Mouse (Mus musculus): Measurements from ENCODE around the gene Nav2. TPM values are rescaled to one million over a fixed set of nuclear protein-coding genes. Genes with fewer than 3 reads are reported as not detected.
A peak's percentile ranks its signal among the peaks of the same experiment; 100 is the strongest.

Nav2 gene
- total and polyA plus RNA-seq, 3 experiments: 1.0 TPM; not detected in 2

DNA sequence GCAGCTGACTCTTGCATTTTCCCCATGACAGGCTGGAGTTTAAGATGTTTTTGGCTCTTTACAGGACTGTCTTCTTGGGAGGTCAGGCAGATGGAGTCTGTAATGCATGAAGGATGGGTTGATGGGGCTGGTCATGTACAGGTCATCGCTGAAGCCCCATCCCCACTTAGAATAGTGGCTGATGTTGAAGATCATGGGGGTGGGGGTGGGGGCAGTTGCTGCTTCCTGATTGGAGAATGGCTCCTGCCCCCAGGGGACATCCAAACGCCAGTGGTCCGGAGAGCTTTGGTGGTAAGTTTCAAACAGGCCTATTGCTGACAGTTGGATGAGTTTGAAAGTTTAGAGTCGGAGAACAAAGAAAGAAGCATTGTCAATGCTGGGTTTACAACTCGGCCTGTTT is 333.7 kb downstream of the Nav2 start:
- H3K4me3 ChIP-seq (ENCODE audit: low read depth, low read length): no peak overlapping the region
- no peak for DNase-seq (ENCODE audit: low spot score)

DNA sequence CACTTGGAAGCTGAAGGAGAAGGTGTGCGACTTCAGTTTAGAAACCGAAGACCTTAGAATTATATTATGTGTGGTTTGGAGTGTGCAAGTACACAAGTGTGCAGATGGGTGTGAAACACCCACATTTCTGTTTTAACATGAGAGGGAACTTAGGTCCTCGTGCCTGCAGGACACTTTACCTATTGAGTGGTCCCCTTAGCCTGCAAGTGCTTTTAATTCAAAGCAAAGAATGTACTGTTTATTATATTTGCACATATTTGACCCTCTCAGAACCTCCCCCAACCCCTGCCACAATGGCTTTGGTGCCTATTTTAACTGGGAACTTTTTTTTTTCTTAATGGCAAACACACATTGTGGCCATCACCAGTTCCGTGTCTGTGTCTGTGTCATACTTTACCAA is 334.6 kb downstream of the Nav2 start:
- Histone ChIP-seq H3K27me3 (ENCODE audit: insufficient read depth, low read length) (no peaks in the 10 kb centered on the region), H3K4me1 (ENCODE audit: insufficient read depth, low read depth, low read length) (no peaks in the 10 kb centered on the region), H3K9me3 (replicated peaks) (peaks cover 65% of the 10 kb centered on the region), H3K4me3 (ENCODE audit: low read depth, low read length) (no peak overlapping the region), H3K36me3 (replicated peaks) (no peaks in the 10 kb centered on the region)
- DNase-seq (ENCODE audit: low spot score) (no peak), ATAC-seq (ENCODE audit: extremely low read depth, insufficient number of reproducible peaks, low FRiP score, poor library complexity, severe bottlenecking) (no peak)
- TF ChIP-seq CTCF (IDR thresholded peaks at IDR 0.05; ENCODE audit: low read depth, low read length) (no peak), GATA2 (IDR thresholded peaks at IDR 0.05; ENCODE audit: borderline replicate concordance, low read depth, low read length) (no peak), POLR2AphosphoS5 (IDR thresholded peaks at IDR 0.05; ENCODE audit: insufficient replicate concordance, low read depth, low read length) (no peak), GATA1 (IDR thresholded peaks at IDR 0.05; ENCODE audit: borderline replicate concordance, low read length) (no peak), TAL1 (conservative IDR thresholded peaks at IDR 0.05; ENCODE audit: low read depth, low read length) (no peak)

More for the DNA sequence above, 333.7 kb downstream of the Nav2 start:
- no peak for ATAC-seq (ENCODE audit: extremely low read depth, insufficient number of reproducible peaks, low FRiP score, poor library complexity, severe bottlenecking)
- H3K36me3 ChIP-seq (replicated peaks): no peaks in the 10 kb centered on the region
- peaks cover 63% of the 10 kb centered on the region for H3K9me3 ChIP-seq (replicated peaks)
- no peaks in the 10 kb centered on the region for H3K4me1 ChIP-seq (ENCODE audit: insufficient read depth, low read depth, low read length)
- H3K27me3 ChIP-seq (ENCODE audit: insufficient read depth, low read length): no peaks in the 10 kb centered on the region
- TF ChIP-seq TAL1 (conservative IDR thresholded peaks at IDR 0.05; ENCODE audit: low read depth, low read length): no peak
- no peak for TF ChIP-seq GATA2 (IDR thresholded peaks at IDR 0.05; ENCODE audit: borderline replicate concordance, low read depth, low read length)
- no peak for TF ChIP-seq GATA1 (IDR thresholded peaks at IDR 0.05; ENCODE audit: borderline replicate concordance, low read length)
- TF ChIP-seq POLR2AphosphoS5 (IDR thresholded peaks at IDR 0.05; ENCODE audit: insufficient replicate concordance, low read depth, low read length): no peak
- TF ChIP-seq CTCF (IDR thresholded peaks at IDR 0.05; ENCODE audit: low read depth, low read length): no peak

DNA sequence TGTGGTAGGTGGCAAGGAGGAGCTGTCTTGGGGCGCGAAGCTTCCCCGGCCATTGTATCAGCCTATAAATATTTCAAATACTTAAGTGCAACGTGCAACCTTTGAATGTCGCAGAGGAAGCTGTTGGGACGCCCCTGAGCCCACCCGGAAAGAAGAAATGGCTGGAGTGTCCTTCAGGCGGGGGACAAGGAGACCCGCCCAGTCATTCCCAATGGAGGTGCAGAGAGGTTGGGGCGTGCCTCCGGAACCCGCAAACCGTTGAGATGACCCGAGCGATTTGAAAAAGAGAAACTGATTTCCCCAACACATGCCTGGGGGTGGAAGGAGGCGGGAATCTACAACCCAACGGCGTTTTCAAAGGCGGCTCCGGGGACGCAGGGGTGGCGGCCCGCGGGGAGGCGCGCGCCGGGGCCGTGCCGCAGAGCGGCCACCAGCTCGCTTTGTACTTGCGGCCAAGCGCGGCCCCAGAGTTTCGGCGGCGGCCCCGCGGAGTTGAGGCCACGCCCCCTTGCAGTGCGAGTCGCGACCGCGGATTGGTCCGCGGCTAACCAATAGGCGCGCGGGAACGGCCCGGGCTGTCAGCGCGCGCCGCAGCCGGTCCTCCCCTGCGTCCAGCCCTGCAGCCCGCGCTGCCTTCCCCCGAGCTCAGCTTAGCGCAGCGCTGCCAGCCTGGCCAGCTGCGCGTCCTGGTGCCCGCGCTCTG is 337.2 kb downstream of the Nav2 start:
- no peaks in the 10 kb centered on the region for H3K36me3 ChIP-seq (replicated peaks)
- TF ChIP-seq GATA1 (IDR thresholded peaks at IDR 0.05; ENCODE audit: borderline replicate concordance, low read length): no peak
- no peak for TF ChIP-seq TAL1 (conservative IDR thresholded peaks at IDR 0.05; ENCODE audit: low read depth, low read length)
- DNase-seq (ENCODE audit: low spot score) (no peak), ATAC-seq (ENCODE audit: extremely low read depth, insufficient number of reproducible peaks, low FRiP score, poor library complexity, severe bottlenecking) (no peak)
- peaks cover 75% of the 10 kb centered on the region for H3K9me3 ChIP-seq (replicated peaks)
- peak overlapping the region; percentile 22; the same call in 1 of the 2 replicates for H3K4me3 ChIP-seq (ENCODE audit: low read depth, low read length)
- no peaks in the 10 kb centered on the region for H3K27me3 ChIP-seq (ENCODE audit: insufficient read depth, low read length)
- H3K4me1 ChIP-seq (ENCODE audit: insufficient read depth, low read depth, low read length): no peaks in the 10 kb centered on the region; the same call in 1 of the 2 replicates

DNA sequence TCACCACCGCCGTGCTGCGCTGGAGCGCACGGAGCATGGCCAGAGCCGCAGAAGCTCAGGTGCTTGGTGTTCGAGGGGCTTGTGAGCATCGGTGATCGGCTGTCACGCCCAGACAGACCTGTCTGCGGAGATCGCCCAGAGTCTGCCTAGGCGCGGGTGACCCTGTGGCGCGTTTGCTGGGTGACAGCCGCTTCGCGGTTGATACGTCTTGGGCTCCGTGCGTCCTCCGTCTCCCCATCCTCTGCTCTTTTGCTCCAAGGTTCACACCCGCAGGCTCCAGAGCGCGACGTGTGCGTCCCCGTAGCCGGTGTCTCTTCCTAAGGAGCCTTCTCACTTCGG is 337.7 kb downstream of the Nav2 start:
- no peaks in the 10 kb centered on the region; the same call in 1 of the 2 replicates for H3K4me1 ChIP-seq (ENCODE audit: insufficient read depth, low read depth, low read length)
- TF ChIP-seq GATA1 (IDR thresholded peaks at IDR 0.05; ENCODE audit: borderline replicate concordance, low read length): no peak
- TF ChIP-seq TAL1 (conservative IDR thresholded peaks at IDR 0.05; ENCODE audit: low read depth, low read length): no peak
- no peak for TF ChIP-seq GATA2 (IDR thresholded peaks at IDR 0.05; ENCODE audit: borderline replicate concordance, low read depth, low read length)
- TF ChIP-seq CTCF (IDR thresholded peaks at IDR 0.05; ENCODE audit: low read depth, low read length): no peak
- TF ChIP-seq POLR2AphosphoS5 (IDR thresholded peaks at IDR 0.05; ENCODE audit: insufficient replicate concordance, low read depth, low read length): no peak
- no peak for ATAC-seq (ENCODE audit: extremely low read depth, insufficient number of reproducible peaks, low FRiP score, poor library complexity, severe bottlenecking)
- no peaks in the 10 kb centered on the region for H3K27me3 ChIP-seq (ENCODE audit: insufficient read depth, low read length)
- H3K4me3 ChIP-seq (ENCODE audit: low read depth, low read length): peak overlapping the region; percentile 22; the same call in 1 of the 2 replicates
- H3K36me3 ChIP-seq (replicated peaks): no peaks in the 10 kb centered on the region
- peaks cover 74% of the 10 kb centered on the region for H3K9me3 ChIP-seq (replicated peaks)
- no peak for DNase-seq (ENCODE audit: low spot score)

DNA sequence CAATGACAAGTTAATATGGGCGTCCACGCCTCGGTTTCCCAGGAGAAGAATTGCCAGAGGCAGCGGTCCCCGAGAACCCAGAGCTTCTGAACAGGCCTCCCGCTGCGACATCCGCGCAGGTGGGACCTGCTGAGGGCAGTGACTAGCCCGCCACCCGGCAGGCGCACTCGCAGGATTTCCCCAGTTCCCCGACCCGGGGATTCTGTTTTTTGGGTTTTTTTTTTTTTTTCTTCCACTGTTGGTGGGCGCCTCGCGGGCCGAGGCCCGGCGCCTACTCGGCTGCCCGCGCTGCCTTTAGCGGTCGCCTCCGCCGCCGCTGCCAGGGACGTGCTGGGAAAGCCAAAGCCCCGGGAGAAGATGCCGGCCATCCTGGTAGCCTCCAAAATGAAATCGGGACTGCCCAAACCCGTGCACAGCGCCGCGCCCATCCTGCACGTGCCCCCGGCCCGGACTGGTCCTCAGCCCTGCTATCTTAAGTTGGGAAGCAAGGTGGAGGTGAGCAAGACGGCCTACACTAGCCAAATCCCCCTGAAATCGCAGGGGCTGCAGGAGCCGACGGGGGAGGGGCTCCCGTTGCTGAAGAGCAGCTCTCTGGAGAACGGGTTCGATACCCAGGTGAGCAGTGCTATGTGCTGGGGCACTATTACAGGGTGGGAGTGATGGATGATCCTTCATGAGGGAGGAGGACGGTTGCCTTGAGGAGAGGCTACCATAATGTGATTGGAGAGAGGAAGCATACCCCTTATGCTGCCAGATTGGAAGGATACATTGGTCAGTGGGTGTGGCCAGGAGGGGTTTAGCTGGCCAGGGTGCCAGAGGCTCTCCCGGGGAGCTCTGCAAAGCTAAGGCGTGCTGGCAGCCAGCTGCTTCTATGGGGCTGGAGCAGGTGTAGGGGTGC is 338.3 kb downstream of the Nav2 start:
- Histone ChIP-seq H3K27me3 (ENCODE audit: insufficient read depth, low read length) (no peaks in the 10 kb centered on the region), H3K4me1 (ENCODE audit: insufficient read depth, low read depth, low read length) (no peaks in the 10 kb centered on the region; the same call in 1 of the 2 replicates), H3K36me3 (replicated peaks) (no peaks in the 10 kb centered on the region), H3K4me3 (ENCODE audit: low read depth, low read length) (peak overlapping the region; percentile 22; the same call in 1 of the 2 replicates), H3K9me3 (replicated peaks) (peaks cover 74% of the 10 kb centered on the region)
- DNase-seq (ENCODE audit: low spot score) (no peak), ATAC-seq (ENCODE audit: extremely low read depth, insufficient number of reproducible peaks, low FRiP score, poor library complexity, severe bottlenecking) (no peak)
- no peak for TF ChIP-seq CTCF (IDR thresholded peaks at IDR 0.05; ENCODE audit: low read depth, low read length)
- no peak for TF ChIP-seq GATA2 (IDR thresholded peaks at IDR 0.05; ENCODE audit: borderline replicate concordance, low read depth, low read length)
- no peak for TF ChIP-seq TAL1 (conservative IDR thresholded peaks at IDR 0.05; ENCODE audit: low read depth, low read length)
- TF ChIP-seq POLR2AphosphoS5 (IDR thresholded peaks at IDR 0.05; ENCODE audit: insufficient replicate concordance, low read depth, low read length): no peak
- TF ChIP-seq GATA1 (IDR thresholded peaks at IDR 0.05; ENCODE audit: borderline replicate concordance, low read length): no peak

DNA sequence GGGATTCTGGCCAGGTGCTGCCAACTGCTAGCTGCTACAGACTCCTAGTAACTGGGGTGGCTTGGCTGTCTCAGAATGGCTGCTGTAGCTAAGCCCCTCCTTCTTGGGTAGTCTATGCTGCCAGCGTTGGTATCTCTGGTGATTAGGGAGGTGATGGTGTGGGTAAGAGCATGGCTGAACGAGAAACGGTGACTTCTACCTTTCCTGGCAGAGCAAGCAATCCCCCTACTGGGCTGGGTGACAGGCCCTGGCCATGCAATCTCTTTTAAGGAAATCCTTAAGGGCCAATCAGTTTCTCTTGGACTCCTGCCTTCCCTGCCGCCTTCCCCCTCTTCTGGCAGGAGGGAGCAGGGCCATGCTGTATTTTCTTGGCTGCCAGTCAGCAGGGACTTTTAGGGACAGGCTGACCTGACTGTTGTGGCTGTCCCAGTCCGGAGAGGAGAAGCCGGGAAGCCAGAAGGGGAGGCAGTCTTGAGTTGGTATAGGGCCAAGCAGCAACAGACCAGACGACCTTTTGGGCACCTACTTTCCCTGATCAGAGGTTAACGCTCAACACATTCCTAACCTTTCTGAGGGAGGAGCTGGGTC is 339.3 kb downstream of the Nav2 start:
- Histone ChIP-seq H3K4me3 (ENCODE audit: low read depth, low read length) (no peak overlapping the region), H3K36me3 (replicated peaks) (no peaks in the 10 kb centered on the region), H3K9me3 (replicated peaks) (peaks cover 80% of the 10 kb centered on the region), H3K27me3 (ENCODE audit: insufficient read depth, low read length) (no peaks in the 10 kb centered on the region), H3K4me1 (ENCODE audit: insufficient read depth, low read depth, low read length) (no peaks in the 10 kb centered on the region; the same call in 1 of the 2 replicates)
- DNase-seq (ENCODE audit: low spot score) (no peak), ATAC-seq (ENCODE audit: extremely low read depth, insufficient number of reproducible peaks, low FRiP score, poor library complexity, severe bottlenecking) (no peak)
- TF ChIP-seq TAL1 (conservative IDR thresholded peaks at IDR 0.05; ENCODE audit: low read depth, low read length) (no peak), GATA1 (IDR thresholded peaks at IDR 0.05; ENCODE audit: borderline replicate concordance, low read length) (no peak), GATA2 (IDR thresholded peaks at IDR 0.05; ENCODE audit: borderline replicate concordance, low read depth, low read length) (no peak), POLR2AphosphoS5 (IDR thresholded peaks at IDR 0.05; ENCODE audit: insufficient replicate concordance, low read depth, low read length) (no peak), CTCF (IDR thresholded peaks at IDR 0.05; ENCODE audit: low read depth, low read length) (no peak)
